Mouse (Mus musculus): Measurements from ENCODE around the gene Mrpl12. TPM values are rescaled to one million over a fixed set of nuclear protein-coding genes. Genes with fewer than 3 reads are reported as not detected.

Gene Mrpl12
- total and polyA plus RNA-seq, 3 experiments, result 374 to 461 (median 457) TPM

- TF ChIP-seq POLR2A (IDR thresholded peaks at IDR 0.05; ENCODE audit: control insufficient read depth in 1 of 2, insufficient read depth in 1 of 2, low read depth in 1 of 2, low read length in 2 of 2, poor library complexity in 1 of 2) (peak; percentile 88 to 97), ETS1 (IDR thresholded peaks at IDR 0.05; ENCODE audit: low read depth, low read length) (peak; percentile 42; the same call in 1 of the 2 replicates), GABPA (IDR thresholded peaks at IDR 0.05; ENCODE audit: low read depth, low read length) (no peak), POLR2AphosphoS2 (IDR thresholded peaks at IDR 0.05; ENCODE audit: low read length) (peak; percentile 87), SIN3A (IDR thresholded peaks at IDR 0.05; ENCODE audit: low read length) (peak; percentile 98), ZC3H11A (IDR thresholded peaks at IDR 0.05; ENCODE audit: low read depth, low read length) (no peak), MAZ (IDR thresholded peaks at IDR 0.05; ENCODE audit: low read depth, low read length) (peak; percentile 95), E2F4 (IDR thresholded peaks at IDR 0.05; ENCODE audit: borderline replicate concordance, low read depth, low read length) (no peak; the same call in 1 of the 2 replicates), POLR2AphosphoS5 (IDR thresholded peaks at IDR 0.05; ENCODE audit: borderline replicate concordance, low read depth, low read length) (no peak), JUND (IDR thresholded peaks at IDR 0.05; ENCODE audit: low read depth, low read length) (no peak), BHLHE40 (IDR thresholded peaks at IDR 0.05; ENCODE audit: borderline replicate concordance, low read depth, low read length) (no peak), GATA1 (IDR thresholded peaks at IDR 0.05; ENCODE audit: low read depth, low read length) (no peak), RAD21 (IDR thresholded peaks at IDR 0.05; ENCODE audit: low read depth, low read length) (no peak), MYC (IDR thresholded peaks at IDR 0.05; ENCODE audit: low read depth, low read length) (0 out of 2 replicates have a peak, but pooled peaks have one; percentile 20), CHD1 (IDR thresholded peaks at IDR 0.05; ENCODE audit: low read depth, low read length) (0 out of 2 replicates have a peak, but pooled peaks have one; percentile 29)
Observed at GRCm38 (mm10) chr11:120467051-120467735, 17.2 kb upstream of the Mrpl12 start, which contains the start of gene Arl16 (continued).

DNA sequence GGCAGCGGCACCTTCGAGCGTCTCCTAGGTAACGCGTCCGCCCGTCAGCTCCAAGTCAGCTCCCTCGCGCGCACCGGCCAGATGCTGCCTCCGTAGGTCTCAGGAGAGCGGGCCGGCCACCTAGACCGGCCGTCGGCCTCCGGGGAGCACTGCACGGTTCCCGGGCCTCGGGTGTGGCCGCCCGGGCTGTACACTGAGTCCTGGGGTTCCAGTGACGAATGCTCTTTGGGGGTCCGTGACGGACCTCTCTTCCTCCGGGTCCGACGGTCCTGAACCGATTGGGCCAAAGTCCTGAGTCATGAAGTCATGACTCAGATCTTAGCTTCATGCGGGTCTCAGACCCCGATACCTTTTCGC is 16.7 kb upstream of the Mrpl12 start:
- no peak for DNase-seq (ENCODE audit: low read depth, low spot score)
- Histone ChIP-seq H3K27ac (ENCODE audit: control insufficient read depth, low read depth, low read length) (peak overlapping the region; percentile 22; the same call in 1 of the 2 replicates), H3K36me3 (ENCODE audit: control insufficient read depth in 1 of 2, insufficient read depth in 2 of 2, low read length in 2 of 2) (peaks cover 1 to 11% of the 10 kb centered on the region in 2 experiments; a peak in 2 of 4 replicates), H3K4me1 (ENCODE audit: control insufficient read depth in 1 of 2, insufficient read depth in 2 of 2, low read length in 2 of 2) (peaks cover 8 to 12% of the 10 kb centered on the region in 2 experiments), H3K4me3 (ENCODE audit: control insufficient read depth in 1 of 2, insufficient read depth in 1 of 2, low read depth in 2 of 2, low read length in 2 of 2) (peak overlapping the region; percentile 79 to 80), H3K79me2 (ENCODE audit: control insufficient read depth, insufficient read depth, low read length, poor library complexity) (peaks cover 16% of the 10 kb centered on the region), H3K27me3 (ENCODE audit: control insufficient read depth in 1 of 2, insufficient read depth in 2 of 2, low read length in 2 of 2) (no peaks in the 10 kb centered on the region), H3K9me3 (replicated peaks; ENCODE audit: insufficient read depth, low read length) (no peaks in the 10 kb centered on the region), H3K9ac (ENCODE audit: control insufficient read depth, low read depth, low read length, poor library complexity, severe bottlenecking) (peak overlapping the region; percentile 87)
- TF ChIP-seq CHD1 (IDR thresholded peaks at IDR 0.05; ENCODE audit: low read depth, low read length) (0 out of 2 replicates have a peak, but pooled peaks have one; percentile 66), MXI1 (IDR thresholded peaks at IDR 0.05; ENCODE audit: low read depth, low read length) (peak; percentile 38), EP300 (IDR thresholded peaks at IDR 0.05; ENCODE audit: low read depth in 1 of 2, low read length in 2 of 2) (no peak), UBTF (IDR thresholded peaks at IDR 0.05; ENCODE audit: borderline replicate concordance, insufficient read depth, low read depth, low read length) (no peak), MAZ (IDR thresholded peaks at IDR 0.05; ENCODE audit: low read depth, low read length) (no peak), MAX (IDR thresholded peaks at IDR 0.05; ENCODE audit: low read length) (0 out of 2 replicates have a peak, but pooled peaks have one; percentile 6)
